Mouse (Mus musculus): ENCODE results near the gene Tead4.

GRCm38 (mm10) chr6:128341956-128342723 is 41.5 kb upstream of the Tead4 start:
- TF ChIP-seq CTCF (IDR thresholded peaks at IDR 0.05; ENCODE audit: low read depth, low read length) (no peak), POLR2AphosphoS5 (IDR thresholded peaks at IDR 0.05; ENCODE audit: insufficient replicate concordance, low read depth, low read length) (no peak), TAL1 (conservative IDR thresholded peaks at IDR 0.05; ENCODE audit: low read depth, low read length) (no peak)

All from G1E (cell line).